Mouse (Mus musculus) splenic B cell, adult 2 months (primary cell): ENCODE measurements around the gene Btbd18.
A peak's percentile ranks its signal among the peaks of the same experiment; 100 is the strongest.

Experiments
- DNase-seq: peaks from one replicate; pipeline ENCODE4 v3.0.0-alpha.2; 2011; ENCODE audit warnings: low read depth, low spot score
- H3K27me3 ChIP-seq: 2 replicates; pipeline ENCODE4 v1.6.1; 2012; ENCODE audit warnings: mild to moderate bottlenecking, low read length, moderate library complexity, mixed read lengths; ENCODE audit not compliant: control insufficient read depth, poor library complexity, insufficient read depth, severe bottlenecking
- H3K36me3 ChIP-seq: 2 replicates; pipeline ENCODE4 v1.6.1; 2012; ENCODE audit warnings: mild to moderate bottlenecking, low read length, moderate library complexity, mixed read lengths; ENCODE audit not compliant: control insufficient read depth, poor library complexity, insufficient read depth, severe bottlenecking

The Btbd18 gene

GRCm38 (mm10) chr2:84635611-84636010 lies 23.3 kb upstream of the Btbd18 start:
- Histone ChIP-seq H3K27me3 (no peaks in the 10 kb centered on the region), H3K36me3 (no peaks in the 10 kb centered on the region)
- no peak for DNase-seq

GRCm38 (mm10) chr2:84636231-84636741 lies 22.6 kb upstream of the Btbd18 start:
- Histone ChIP-seq H3K36me3 (no peaks in the 10 kb centered on the region), H3K27me3 (no peaks in the 10 kb centered on the region)
- DNase-seq = no peak

GRCm38 (mm10) chr2:84637452-84638165 lies 21.3 kb upstream of the Btbd18 start:
- no peak for DNase-seq

GRCm38 (mm10) chr2:84638428-84639220 lies 20.3 kb upstream of the Btbd18 start:
- Histone ChIP-seq H3K36me3 (no peaks in the 10 kb centered on the region), H3K27me3 (no peaks in the 10 kb centered on the region)
- DNase-seq = no peak

More at GRCm38 (mm10) chr2:84637452-84638165, 21.3 kb upstream of the Btbd18 start:
- Histone ChIP-seq H3K27me3 (no peaks in the 10 kb centered on the region), H3K36me3 (no peaks in the 10 kb centered on the region)

GRCm38 (mm10) chr2:84640833-84641232 lies 18.0 kb upstream of the Btbd18 start:
- no peak for DNase-seq
- Histone ChIP-seq H3K27me3 (no peaks in the 10 kb centered on the region), H3K36me3 (no peaks in the 10 kb centered on the region)

GRCm38 (mm10) chr2:84646138-84646537 lies 12.7 kb upstream of the Btbd18 start:
- DNase-seq = no peak
- no peaks in the 10 kb centered on the region for H3K36me3 ChIP-seq
- H3K27me3 ChIP-seq = no peaks in the 10 kb centered on the region

GRCm38 (mm10) chr2:84647051-84647568 lies 11.8 kb upstream of the Btbd18 start:
- no peak for DNase-seq
- no peaks in the 10 kb centered on the region for H3K36me3 ChIP-seq
- H3K27me3 ChIP-seq = no peaks in the 10 kb centered on the region

- DNase-seq = no peak
- H3K27me3 ChIP-seq = no peaks in the 10 kb centered on the region
- no peaks in the 10 kb centered on the region for H3K36me3 ChIP-seq
Observed at GRCm38 (mm10) chr2:84648369-84648768, 10.5 kb upstream of the Btbd18 start.

- DNase-seq = no peak
- Histone ChIP-seq H3K36me3 (no peaks in the 10 kb centered on the region), H3K27me3 (no peaks in the 10 kb centered on the region)
Observed at GRCm38 (mm10) chr2:84649674-84650073, 9.2 kb upstream of the Btbd18 start.

GRCm38 (mm10) chr2:84650464-84651195 lies 8.2 kb upstream of the Btbd18 start, which contains the start of gene Ctnnd1:
Gene Ctnnd1, minus strand, starts transcription at chr2:84650765.
- Histone ChIP-seq H3K36me3 (no peaks in the 10 kb centered on the region), H3K27me3 (no peaks in the 10 kb centered on the region)
- no peak for DNase-seq

GRCm38 (mm10) chr2:84653354-84653753 lies 5.5 kb upstream of the Btbd18 start:
- DNase-seq = no peak
- no peaks in the 10 kb centered on the region for H3K27me3 ChIP-seq

GRCm38 (mm10) chr2:84655864-84656263 lies 3.0 kb upstream of the Btbd18 start:
- H3K36me3 ChIP-seq = no peaks in the 10 kb centered on the region
- no peaks in the 10 kb centered on the region for H3K27me3 ChIP-seq
- DNase-seq = peak; percentile 72

More at GRCm38 (mm10) chr2:84653354-84653753, 5.5 kb upstream of the Btbd18 start:
- H3K36me3 ChIP-seq = no peaks in the 10 kb centered on the region

- DNase-seq = peak; percentile 84
- Histone ChIP-seq H3K36me3 (no peaks in the 10 kb centered on the region), H3K27me3 (0 out of 2 replicates have a peak, but pooled peaks cover 2% of the 10 kb centered on the region)
Observed at GRCm38 (mm10) chr2:84660253-84660652, 1.4 kb downstream of the Btbd18 start.

GRCm38 (mm10) chr2:84662866-84663265 lies 4.0 kb downstream of the Btbd18 start:
- Histone ChIP-seq H3K36me3 (no peaks in the 10 kb centered on the region), H3K27me3 (0 out of 2 replicates have a peak, but pooled peaks cover 2% of the 10 kb centered on the region)
- peak; percentile 81 for DNase-seq
